Mouse (Mus musculus): ENCODE results near the gene Sept9. TPM values are rescaled to one million over a fixed set of nuclear protein-coding genes. Genes with fewer than 3 reads are reported as not detected.

The Sept9 gene
- polyA plus RNA-seq, 2 experiments, result 14.9 to 25.5 TPM

GRCm38 (mm10) chr11:117394230-117395137 is 195.0 kb downstream of the Sept9 start:
- no peak for ATAC-seq (ENCODE audit: insufficient read depth)
- Histone ChIP-seq H3K4me3 (ENCODE audit: insufficient read depth in 1 of 2, low read depth in 2 of 2, low read length in 2 of 2) (no peak overlapping the region), H3K4me1 (replicated peaks; ENCODE audit: control insufficient read depth in 2 of 2, insufficient read depth in 2 of 2, low read length in 1 of 2) (peaks cover 0 to 9% of the 10 kb centered on the region in 2 experiments; a peak in 1 of 4 replicates), H3K9me3 (ENCODE audit: control insufficient read depth, low read length) (no peaks in the 10 kb centered on the region), H3K27ac (no peak overlapping the region), H3K36me3 (replicated peaks; ENCODE audit: control insufficient read depth, insufficient read depth, low read depth) (no peaks in the 10 kb centered on the region), H3K27me3 (ENCODE audit: control insufficient read depth, insufficient read depth, low read length) (peaks cover 25% of the 10 kb centered on the region), H3K4me2 (ENCODE audit: low read depth) (no peak overlapping the region), H3K9ac (replicated peaks) (no peak overlapping the region)
- TF ChIP-seq EP300 (IDR thresholded peaks at IDR 0.05; ENCODE audit: low read depth) (no peak), CTCF (IDR thresholded peaks at IDR 0.05; ENCODE audit: low read depth) (no peak)
- DNase-seq (ENCODE audit: low read depth in 3 of 3, low spot score in 3 of 3), result no peak
- 3% methylated on average over 34 of the region's 34 CpGs for WGBS (ENCODE audit: insufficient replicate concordance)

GRCm38 (mm10) chr11:117395228-117395627 is 195.8 kb downstream of the Sept9 start:
- WGBS (ENCODE audit: insufficient replicate concordance), result 6% methylated on average over 9 of the region's 9 CpGs
- Histone ChIP-seq H3K9ac (replicated peaks) (no peak overlapping the region), H3K4me2 (ENCODE audit: low read depth) (no peak overlapping the region), H3K27ac (no peak overlapping the region), H3K9me3 (ENCODE audit: control insufficient read depth, low read length) (no peaks in the 10 kb centered on the region), H3K36me3 (replicated peaks; ENCODE audit: control insufficient read depth, insufficient read depth, low read depth) (no peaks in the 10 kb centered on the region), H3K4me1 (replicated peaks; ENCODE audit: control insufficient read depth in 2 of 2, insufficient read depth in 2 of 2, low read length in 1 of 2) (peaks cover 0 to 5% of the 10 kb centered on the region in 2 experiments; a peak in 1 of 4 replicates), H3K27me3 (ENCODE audit: control insufficient read depth, insufficient read depth, low read length) (peaks cover 25% of the 10 kb centered on the region), H3K4me3 (ENCODE audit: insufficient read depth in 1 of 2, low read depth in 2 of 2, low read length in 2 of 2) (no peak overlapping the region)
- TF ChIP-seq EP300 (IDR thresholded peaks at IDR 0.05; ENCODE audit: low read depth) (no peak), CTCF (IDR thresholded peaks at IDR 0.05; ENCODE audit: low read depth) (no peak)
- ATAC-seq (ENCODE audit: insufficient read depth) (no peak), DNase-seq (ENCODE audit: low read depth in 3 of 3, low spot score in 3 of 3) (no peak)

GRCm38 (mm10) chr11:117396929-117397328 is 197.5 kb downstream of the Sept9 start:
- H3K36me3 ChIP-seq (replicated peaks; ENCODE audit: control insufficient read depth, insufficient read depth, low read depth), result no peaks in the 10 kb centered on the region
- ATAC-seq (ENCODE audit: insufficient read depth) (no peak), DNase-seq (ENCODE audit: low read depth in 3 of 3, low spot score in 3 of 3) (no peak)
- no peaks in the 10 kb centered on the region for H3K4me1 ChIP-seq (replicated peaks; ENCODE audit: control insufficient read depth in 2 of 2, insufficient read depth in 2 of 2, low read length in 1 of 2)
- no peak overlapping the region for H3K27ac ChIP-seq
- H3K4me2 ChIP-seq (ENCODE audit: low read depth), result no peak overlapping the region
- TF ChIP-seq EP300 (IDR thresholded peaks at IDR 0.05; ENCODE audit: low read depth) (no peak), CTCF (IDR thresholded peaks at IDR 0.05; ENCODE audit: low read depth) (no peak)
- H3K27me3 ChIP-seq (ENCODE audit: control insufficient read depth, insufficient read depth, low read length), result peaks cover 25% of the 10 kb centered on the region
- no peak overlapping the region for H3K9ac ChIP-seq (replicated peaks)
- no peaks in the 10 kb centered on the region for H3K9me3 ChIP-seq (ENCODE audit: control insufficient read depth, low read length)
- no peak overlapping the region for H3K4me3 ChIP-seq (ENCODE audit: insufficient read depth in 1 of 2, low read depth in 2 of 2, low read length in 2 of 2)
- 31% methylated on average over 3 of the region's 3 CpGs for WGBS (ENCODE audit: insufficient replicate concordance)

- WGBS (ENCODE audit: insufficient replicate concordance), result 17% methylated on average over 4 of the region's 4 CpGs
- H3K4me1 ChIP-seq (replicated peaks; ENCODE audit: control insufficient read depth in 2 of 2, insufficient read depth in 2 of 2, low read length in 1 of 2), result no peaks in the 10 kb centered on the region
- no peak overlapping the region for H3K9ac ChIP-seq (replicated peaks)
- no peak overlapping the region for H3K27ac ChIP-seq
- TF ChIP-seq CTCF (IDR thresholded peaks at IDR 0.05; ENCODE audit: low read depth) (0 out of 2 replicates have a peak, but pooled peaks have one; percentile 13), EP300 (IDR thresholded peaks at IDR 0.05; ENCODE audit: low read depth) (no peak)
- H3K9me3 ChIP-seq (ENCODE audit: control insufficient read depth, low read length), result no peaks in the 10 kb centered on the region
- H3K4me3 ChIP-seq (ENCODE audit: insufficient read depth in 1 of 2, low read depth in 2 of 2, low read length in 2 of 2), result no peak overlapping the region
- H3K36me3 ChIP-seq (replicated peaks; ENCODE audit: control insufficient read depth, insufficient read depth, low read depth), result no peaks in the 10 kb centered on the region
- peaks cover 25% of the 10 kb centered on the region for H3K27me3 ChIP-seq (ENCODE audit: control insufficient read depth, insufficient read depth, low read length)
- H3K4me2 ChIP-seq (ENCODE audit: low read depth), result no peak overlapping the region
- DNase-seq (ENCODE audit: low read depth in 3 of 3, low spot score in 3 of 3), result no peak
- ATAC-seq (ENCODE audit: insufficient read depth), result no peak
Observed at GRCm38 (mm10) chr11:117397755-117398154, 198.3 kb downstream of the Sept9 start.

GRCm38 (mm10) chr11:117398191-117398590 is 198.7 kb downstream of the Sept9 start:
- Histone ChIP-seq H3K27ac (no peak overlapping the region), H3K9me3 (ENCODE audit: control insufficient read depth, low read length) (no peaks in the 10 kb centered on the region), H3K36me3 (replicated peaks; ENCODE audit: control insufficient read depth, insufficient read depth, low read depth) (no peaks in the 10 kb centered on the region), H3K9ac (replicated peaks) (no peak overlapping the region), H3K4me3 (ENCODE audit: insufficient read depth in 1 of 2, low read depth in 2 of 2, low read length in 2 of 2) (no peak overlapping the region), H3K27me3 (ENCODE audit: control insufficient read depth, insufficient read depth, low read length) (peaks cover 22% of the 10 kb centered on the region), H3K4me1 (replicated peaks; ENCODE audit: control insufficient read depth in 2 of 2, insufficient read depth in 2 of 2, low read length in 1 of 2) (no peaks in the 10 kb centered on the region), H3K4me2 (ENCODE audit: low read depth) (no peak overlapping the region)
- 33% methylated on average over 7 of the region's 7 CpGs for WGBS (ENCODE audit: insufficient replicate concordance)
- no peak for ATAC-seq (ENCODE audit: insufficient read depth)
- DNase-seq (ENCODE audit: low read depth in 3 of 3, low spot score in 3 of 3), result no peak
- TF ChIP-seq CTCF (IDR thresholded peaks at IDR 0.05; ENCODE audit: low read depth) (no peak), EP300 (IDR thresholded peaks at IDR 0.05; ENCODE audit: low read depth) (no peak)
